Mouse (Mus musculus): ENCODE data around the gene Eng. TPM values are rescaled to one million over a fixed set of nuclear protein-coding genes. Genes with fewer than 3 reads are reported as not detected.

Eng gene
- total RNA-seq, 4 experiments from 2014 or later, result 17.4 to 26.6 (median 20.5) TPM

- no peak for DNase-seq (ENCODE audit: low spot score in 2 of 2)
Measured at GRCm38 (mm10) chr2:32644083-32644482, 2.3 kb upstream of the Eng start.

- no peak for DNase-seq (ENCODE audit: low spot score in 2 of 2)
Measured at GRCm38 (mm10) chr2:32644799-32645475, 1.5 kb upstream of the Eng start.

- DNase-seq (ENCODE audit: low spot score in 2 of 2), result no peak
Measured at GRCm38 (mm10) chr2:32645647-32646046, 748 bp upstream of the Eng start.

- no peak for DNase-seq (ENCODE audit: low spot score in 2 of 2)
Measured at GRCm38 (mm10) chr2:32647366-32647765, 971 bp downstream of the Eng start.

- no peak for DNase-seq (ENCODE audit: low spot score in 2 of 2)
Measured at GRCm38 (mm10) chr2:32653764-32654163, 7.4 kb downstream of the Eng start.

DNA sequence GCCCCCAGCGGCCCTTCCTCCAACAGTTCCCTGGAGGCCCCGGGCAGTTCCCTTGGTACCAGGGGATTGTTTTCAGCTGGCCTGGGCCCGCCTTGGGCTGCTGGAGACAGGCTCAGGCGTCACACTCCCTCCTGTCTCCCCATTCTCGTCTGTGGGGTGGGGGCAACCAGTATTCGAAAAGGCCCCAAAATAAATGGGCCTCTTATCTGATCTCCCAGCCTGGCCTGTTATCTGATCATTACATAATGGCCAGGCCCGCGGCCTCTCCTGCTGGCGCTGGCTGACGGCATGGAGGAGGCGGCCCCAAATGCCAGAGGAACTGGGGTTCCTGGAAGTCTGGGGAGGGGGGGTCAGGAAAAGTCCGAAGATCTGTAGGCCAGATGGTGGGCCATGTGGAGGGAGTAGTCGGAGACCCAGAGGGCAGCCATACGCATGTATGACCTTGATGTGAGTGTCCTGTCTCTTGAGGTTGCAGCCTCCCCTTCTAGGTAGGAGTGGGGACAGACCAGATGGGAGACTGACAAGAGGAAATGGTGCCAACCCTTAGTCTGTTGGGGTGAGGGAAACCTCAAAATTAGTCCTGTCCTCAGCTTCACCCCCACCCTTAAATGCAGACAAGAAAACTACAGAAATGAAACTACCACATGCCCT lies 8.5 kb downstream of the Eng start:
- no peak for DNase-seq (ENCODE audit: low spot score in 2 of 2)

- no peak for DNase-seq (ENCODE audit: low spot score in 2 of 2)
Measured at GRCm38 (mm10) chr2:32655394-32655744, 9.0 kb downstream of the Eng start.

DNA sequence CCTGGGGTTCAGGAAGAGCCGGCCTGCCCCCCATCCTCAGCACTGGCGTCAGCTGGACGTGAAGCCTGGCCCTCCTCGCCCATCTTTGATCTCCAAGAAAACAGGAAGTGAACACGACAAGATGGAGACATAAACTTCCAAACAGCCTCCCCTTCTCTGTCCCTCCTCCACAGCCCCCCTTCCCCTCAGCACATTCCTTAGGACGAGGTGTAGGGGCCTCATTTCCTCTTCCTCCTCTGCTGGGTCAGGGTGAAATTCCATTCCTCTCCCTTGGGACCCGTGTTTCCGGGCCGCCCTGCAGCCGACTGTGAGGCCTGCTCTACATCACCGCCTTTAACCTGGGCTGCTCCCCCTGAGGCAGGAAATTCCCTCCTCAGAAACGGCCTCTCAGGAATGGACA lies 9.4 kb downstream of the Eng start:
- no peak for DNase-seq (ENCODE audit: low spot score in 2 of 2)

DNA sequence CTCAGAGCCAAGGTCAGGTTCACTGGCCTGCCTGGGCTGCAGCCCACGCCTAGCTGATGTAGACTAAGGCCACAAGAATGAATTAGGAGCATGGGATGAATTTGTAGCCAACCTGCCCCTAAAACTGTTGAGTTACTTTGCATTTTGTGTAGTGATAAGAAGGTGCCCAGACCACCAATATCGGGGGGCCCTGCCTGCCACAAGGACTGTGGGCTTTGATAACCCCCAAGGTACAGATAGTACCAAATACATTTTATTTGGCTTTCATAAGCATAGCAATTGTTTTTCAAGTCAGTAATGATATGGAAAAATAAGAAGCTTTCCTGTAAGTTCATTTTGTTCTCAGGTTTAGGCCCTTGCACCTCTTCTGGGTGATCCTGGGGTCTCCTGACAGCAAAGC lies 12.5 kb downstream of the Eng start:
- no peak for DNase-seq (ENCODE audit: low spot score in 2 of 2)

DNA sequence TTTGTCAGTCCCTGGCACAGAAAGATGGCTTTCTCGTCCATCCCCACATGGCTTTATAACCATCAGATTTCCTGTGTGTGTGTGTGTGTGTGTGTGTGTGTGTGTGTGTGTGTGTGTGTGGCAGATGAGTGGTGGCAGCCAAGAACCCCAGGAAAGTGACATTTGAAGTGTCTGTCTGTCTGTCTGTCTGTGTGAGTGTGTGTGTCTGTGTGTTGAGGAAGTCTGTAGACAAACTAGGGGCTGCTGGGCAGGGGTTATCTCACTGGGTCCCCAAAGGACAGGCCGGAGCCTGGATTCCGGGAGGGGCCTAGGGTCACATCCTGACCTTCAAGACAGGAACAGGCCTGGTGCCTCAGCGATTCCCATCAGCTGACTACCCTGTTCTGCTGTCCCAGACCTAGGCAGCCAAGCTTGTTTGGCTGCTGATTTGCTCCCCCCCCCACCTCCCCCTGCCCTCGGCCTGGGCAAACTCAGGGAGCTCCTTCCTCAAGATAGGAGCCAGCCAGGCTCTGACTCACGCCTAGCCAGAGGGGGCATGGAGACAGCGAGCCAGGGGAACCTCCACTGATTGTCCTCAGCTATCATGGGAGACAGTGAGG lies 15.2 kb downstream of the Eng start:
- DNase-seq (ENCODE audit: low spot score in 2 of 2), result no peak

DNA sequence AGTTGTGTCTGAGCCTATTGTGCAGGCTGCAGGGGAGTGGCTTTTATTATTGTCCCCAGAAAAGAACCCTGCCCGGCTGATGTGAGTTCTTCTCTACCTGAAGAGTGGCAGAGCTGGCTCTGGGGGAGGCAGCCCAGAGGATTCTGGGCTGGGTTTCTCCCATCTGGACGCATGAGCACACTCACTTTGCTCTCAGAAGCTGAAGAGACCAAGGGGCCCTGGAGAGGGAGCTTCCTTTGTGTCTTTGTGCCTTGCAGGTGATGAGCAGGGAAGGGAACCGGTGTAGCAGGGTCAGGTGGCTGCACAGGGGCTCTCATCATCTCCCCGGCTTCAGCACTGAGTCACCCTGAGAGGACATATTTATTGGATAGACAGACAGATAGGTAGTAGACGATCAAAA lies 15.9 kb downstream of the Eng start:
- no peak for DNase-seq (ENCODE audit: low spot score in 2 of 2)

- no peak for DNase-seq (ENCODE audit: low spot score in 2 of 2)
Measured at GRCm38 (mm10) chr2:32665345-32665744, 18.9 kb downstream of the Eng start.

- no peak for DNase-seq (ENCODE audit: low spot score in 2 of 2)
Measured at GRCm38 (mm10) chr2:32665853-32666252, 19.5 kb downstream of the Eng start.

GRCm38 (mm10) chr2:32667775-32668174 lies 21.4 kb downstream of the Eng start:
- no peak for DNase-seq (ENCODE audit: low spot score in 2 of 2)

- no peak for DNase-seq (ENCODE audit: low spot score in 2 of 2)
Measured at GRCm38 (mm10) chr2:32668176-32668575, 21.8 kb downstream of the Eng start.

DNA sequence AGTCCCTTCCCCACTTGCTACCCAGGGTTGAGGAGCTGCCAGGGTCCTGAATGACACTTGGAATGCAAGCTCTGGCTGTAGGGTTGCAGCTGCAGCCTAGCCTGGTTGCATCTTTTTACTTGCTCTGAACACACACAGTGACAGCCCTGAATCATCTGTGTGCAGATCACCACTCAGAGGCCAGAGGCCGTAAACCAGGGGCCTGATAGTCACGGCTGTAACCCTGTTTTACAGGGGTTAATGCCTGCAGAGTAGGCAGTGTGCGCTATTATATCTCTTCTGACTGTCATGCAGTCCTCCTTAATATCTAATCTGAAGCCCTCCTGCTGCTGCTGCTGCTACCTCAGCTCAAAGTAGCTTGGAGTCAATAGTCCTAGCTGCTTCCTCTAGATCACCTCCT lies 23.5 kb downstream of the Eng start:
- DNase-seq (ENCODE audit: low spot score in 2 of 2), result no peak

DNA sequence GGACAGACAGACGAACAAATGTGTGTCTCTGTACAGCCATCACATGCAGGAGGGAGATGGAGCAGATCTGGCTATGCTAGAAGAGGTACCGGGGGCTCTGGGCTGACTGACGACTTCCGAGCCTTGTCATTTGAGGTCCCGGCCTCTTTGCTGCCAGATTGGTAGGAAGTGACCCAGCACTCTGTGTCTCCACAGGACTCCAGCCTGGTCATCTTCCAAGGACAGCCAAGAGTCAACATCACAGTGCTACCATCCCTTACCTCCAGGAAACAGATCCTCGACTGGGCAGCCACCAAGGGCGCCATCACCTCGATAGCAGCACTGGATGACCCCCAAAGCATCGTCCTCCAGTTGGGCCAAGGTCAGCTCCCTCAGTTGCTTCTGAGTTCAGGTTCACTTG lies 24.8 kb downstream of the Eng start:
- no peak for DNase-seq (ENCODE audit: low spot score in 2 of 2)

- DNase-seq (ENCODE audit: low spot score in 2 of 2), result no peak
Measured at GRCm38 (mm10) chr2:32671907-32672595, 25.7 kb downstream of the Eng start.

DNA sequence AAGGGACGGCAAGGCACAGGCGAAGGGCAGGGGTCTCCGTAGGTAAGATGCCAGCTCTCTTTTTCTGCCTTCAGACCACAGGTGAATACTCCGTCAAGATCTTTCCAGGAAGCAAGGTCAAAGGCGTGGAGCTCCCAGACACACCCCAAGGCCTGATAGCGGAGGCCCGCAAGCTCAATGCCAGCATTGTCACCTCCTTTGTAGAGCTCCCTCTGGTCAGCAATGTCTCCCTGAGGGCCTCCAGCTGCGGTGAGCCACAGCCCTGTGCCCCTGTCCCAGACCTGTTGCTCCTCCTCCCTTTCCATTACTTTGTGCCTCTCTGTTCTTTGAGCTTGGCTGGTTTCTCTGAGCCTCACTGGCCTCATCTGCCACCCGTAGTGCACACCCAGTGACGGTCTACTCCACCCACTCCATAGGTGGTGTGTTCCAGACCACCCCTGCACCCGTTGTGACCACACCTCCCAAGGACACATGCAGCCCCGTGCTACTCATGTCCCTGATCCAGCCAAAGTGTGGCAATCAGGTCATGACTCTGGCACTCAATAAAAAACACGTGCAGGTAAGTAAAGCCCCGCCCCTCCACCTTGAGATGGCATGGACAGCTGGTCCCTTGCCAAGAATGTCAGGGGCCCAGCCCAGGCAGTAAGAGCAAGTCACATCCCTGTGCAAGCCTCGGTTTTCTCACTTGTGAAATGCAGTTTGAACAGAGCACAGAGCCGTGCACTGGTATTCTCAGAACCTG lies 27.0 kb downstream of the Eng start:
- no peak for DNase-seq (ENCODE audit: low spot score in 2 of 2)

DNA sequence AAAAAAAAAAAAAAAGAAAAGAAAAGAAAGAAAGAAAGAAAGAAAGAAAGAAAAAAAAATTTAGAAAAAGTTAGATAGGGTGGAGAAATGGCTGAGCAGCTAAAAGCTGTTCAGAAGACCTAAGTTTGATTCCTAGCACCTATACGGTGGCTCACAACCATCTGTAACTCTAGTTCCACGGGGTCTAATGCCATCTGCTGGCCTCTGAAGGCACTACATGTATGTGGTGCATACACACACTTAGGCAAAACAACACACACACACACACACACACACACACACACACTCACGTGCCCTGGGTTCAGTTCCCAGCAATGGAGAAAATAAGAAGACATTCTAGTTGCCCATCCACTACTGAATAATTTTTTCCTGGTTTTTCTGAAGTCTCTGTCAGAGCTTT lies 30.4 kb downstream of the Eng start:
- no peak for DNase-seq (ENCODE audit: low spot score in 2 of 2)

DNA sequence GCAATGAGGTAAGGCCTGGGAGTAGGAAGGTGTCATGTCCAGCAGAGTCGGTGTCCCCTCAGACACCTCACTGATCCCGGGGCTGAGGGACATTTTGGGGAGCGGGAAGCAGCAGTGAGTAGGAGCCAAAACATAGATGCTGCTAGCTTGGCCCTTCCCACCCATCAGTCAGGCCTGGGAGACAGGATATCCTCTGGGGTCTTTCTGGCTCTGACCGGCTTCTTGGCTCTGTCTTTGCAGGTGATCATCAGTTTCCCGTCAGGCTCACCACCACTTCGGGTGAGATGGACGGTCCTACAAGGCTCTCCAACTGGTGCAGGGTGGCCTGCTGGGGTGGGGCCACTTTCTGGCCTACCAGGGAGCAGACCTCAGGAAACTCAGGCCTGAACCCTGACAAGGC lies 31.3 kb downstream of the Eng start:
- no peak for DNase-seq (ENCODE audit: low spot score in 2 of 2)

- peak in 1 of 2 experiments; percentile 41 for DNase-seq (ENCODE audit: low spot score in 2 of 2)
Measured at GRCm38 (mm10) chr2:32680051-32680451, 33.7 kb downstream of the Eng start.

Data from gastrocnemius, adult 8-10 months (tissue).